Mouse (Mus musculus) forebrain, embryonic 10.5 days (tissue): ENCODE data around the gene Mdp1. TPM values are rescaled to one million over a fixed set of nuclear protein-coding genes. Genes with fewer than 3 reads are reported as not detected.

Experiments used
- DNase-seq: peaks from one replicate; pipeline ENCODE4 v3.0.0-alpha.2; 2017; ENCODE audit warnings: low spot score; ENCODE audit errors: extremely low spot score
- H3K27ac ChIP-seq: fragments of 300-500 bp; sonication (generic); 2 replicates; pipeline ENCODE4 v1.5.1; 2016; ENCODE audit warnings: mild to moderate bottlenecking
- H3K27me3 ChIP-seq: fragments of 300-500 bp; sonication (generic); 2 replicates; pipeline ENCODE4 v1.6.1; 2016; ENCODE audit warnings: mild to moderate bottlenecking; ENCODE audit not compliant: poor library complexity, severe bottlenecking
- H3K36me3 ChIP-seq: fragments of 300-500 bp; sonication (generic); replicated peaks from 2 replicates; pipeline ENCODE4 v1.6.1; 2016; ENCODE audit warnings: mild to moderate bottlenecking, moderate library complexity
- H3K4me1 ChIP-seq: fragments of 300-500 bp; sonication (generic); 2 replicates; pipeline ENCODE4 v1.6.1; 2016
- H3K4me3 ChIP-seq: fragments of 300-500 bp; sonication (generic); 2 replicates; pipeline ENCODE4 v1.5.1; 2016; ENCODE audit warnings: mild to moderate bottlenecking, moderate library complexity
- H3K9me3 ChIP-seq: fragments of 300-500 bp; sonication (generic); 2 replicates; pipeline ENCODE4 v1.6.1; 2016; ENCODE audit warnings: mild to moderate bottlenecking, moderate library complexity
- WGBS: fragments of 180-500 bp; shearing (Covaris S2); methylation state at CpG from one replicate; pipeline ENCODE4 v1.1.7; 2016; 5-methylcytosine and 5-hydroxymethylcytosine counted together
- polyA plus RNA-seq: library from polyadenylated mRNA; unstranded; fragments of >200 nt; fragmentation: Nextera tagmentation; extraction: Ambion mirVana; gene quantifications from 2 replicates; pipeline ENCODE4 v1.2.1, GENCODE M21; 2016

Gene Mdp1
- polyA plus RNA-seq, 1 experiment from 2014 or later = 63.7 TPM

DNA sequence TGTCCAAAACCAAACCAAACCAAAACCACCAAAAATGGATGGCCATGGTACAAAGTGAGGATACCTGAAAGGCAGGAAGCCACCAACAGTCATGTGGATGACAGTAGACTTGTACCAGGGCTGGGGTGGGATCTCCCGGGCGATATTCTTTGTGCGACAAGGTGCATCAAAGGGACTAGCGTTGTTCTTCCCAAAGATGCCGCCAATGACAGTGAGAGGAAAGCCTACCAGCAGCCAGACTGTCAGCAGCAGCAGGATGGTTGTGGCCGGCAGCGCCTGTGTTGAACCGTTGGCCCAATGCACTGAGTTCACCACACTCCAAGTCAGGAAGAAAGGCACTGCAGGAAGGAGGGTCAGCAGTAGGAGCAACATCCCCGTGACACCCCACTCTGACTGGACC is 22.5 kb downstream of the Mdp1 start, which contains the start of gene Gm49378:
Gene Gm49378 (minus strand): TSS at position 101 of the 400 bp plus-strand sequence.
- peaks cover 76% of the 10 kb centered on the region for H3K36me3 ChIP-seq
- WGBS = 95% methylated on average over 9 of the region's 9 CpGs

GRCm38 (mm10) chr14:55635523-55636007 is 24.7 kb downstream of the Mdp1 start, which contains the start of gene Ipo4:
TSS of gene Ipo4 (minus strand) at chr14:55635957.
- no peaks in the 10 kb centered on the region for H3K27me3 ChIP-seq
- H3K4me3 ChIP-seq = peak within 1 kb of the TSS; percentile 79
- H3K36me3 ChIP-seq = peaks cover 85% of the 10 kb centered on the region
- no peaks in the 10 kb centered on the region for H3K9me3 ChIP-seq
- H3K4me1 ChIP-seq = peaks cover 25% of the 10 kb centered on the region
- peak; percentile 91 for DNase-seq
- WGBS = 3% methylated on average over 33 of the region's 33 CpGs
- H3K27ac ChIP-seq = peak within 1 kb of the TSS; percentile 88

More for the DNA sequence above, 22.5 kb downstream of the Mdp1 start, which contains the start of gene Gm49378:
- H3K4me1 ChIP-seq = peaks cover 40% of the 10 kb centered on the region
- H3K9me3 ChIP-seq = no peaks in the 10 kb centered on the region
- no peak for DNase-seq
- no peak within 1 kb of the TSS for H3K27ac ChIP-seq
- no peak within 1 kb of the TSS for H3K4me3 ChIP-seq
- no peaks in the 10 kb centered on the region for H3K27me3 ChIP-seq

- Histone ChIP-seq H3K9me3 (no peaks in the 10 kb centered on the region), H3K4me3 (peak overlapping the region; percentile 79), H3K27me3 (no peaks in the 10 kb centered on the region), H3K4me1 (peaks cover 25% of the 10 kb centered on the region), H3K36me3 (peaks cover 85% of the 10 kb centered on the region), H3K27ac (peak overlapping the region; percentile 88)
- peak; percentile 36 for DNase-seq
- 3% methylated on average over 23 of the region's 23 CpGs for WGBS
These were observed 25.3 kb downstream of the Mdp1 start for GRCm38 (mm10) chr14:55634874-55635522.

- no peak overlapping the region for H3K27ac ChIP-seq
- peaks cover 5% of the 10 kb centered on the region for H3K4me1 ChIP-seq
- WGBS = 59% methylated on average over 5 of the region's 5 CpGs
- no peaks in the 10 kb centered on the region for H3K9me3 ChIP-seq
- no peak for DNase-seq
- H3K4me3 ChIP-seq = no peak overlapping the region
- no peaks in the 10 kb centered on the region for H3K27me3 ChIP-seq
- H3K36me3 ChIP-seq = peaks cover 100% of the 10 kb centered on the region
These were observed 31.0 kb downstream of the Mdp1 start for GRCm38 (mm10) chr14:55629312-55629711.

GRCm38 (mm10) chr14:55628077-55628827 is 32.1 kb downstream of the Mdp1 start:
- Histone ChIP-seq H3K4me1 (no peaks in the 10 kb centered on the region), H3K27me3 (no peaks in the 10 kb centered on the region), H3K4me3 (no peak overlapping the region), H3K36me3 (peaks cover 100% of the 10 kb centered on the region), H3K9me3 (no peaks in the 10 kb centered on the region), H3K27ac (no peak overlapping the region)
- no peak for DNase-seq
- 93% methylated on average over 27 of the region's 27 CpGs for WGBS

- peaks cover 6% of the 10 kb centered on the region for H3K36me3 ChIP-seq
- 0 out of 2 replicates have a peak overlapping the region, but pooled peaks have one; percentile 42 for H3K27ac ChIP-seq
- no peak for DNase-seq
- WGBS = 59% methylated on average over 22 of the region's 22 CpGs
- H3K9me3 ChIP-seq = no peaks in the 10 kb centered on the region
- H3K4me3 ChIP-seq = peak overlapping the region; percentile 36
- H3K27me3 ChIP-seq = peaks cover 13% of the 10 kb centered on the region
- H3K4me1 ChIP-seq = peaks cover 20% of the 10 kb centered on the region
These were observed 41.7 kb downstream of the Mdp1 start for GRCm38 (mm10) chr14:55618486-55619195.

DNA sequence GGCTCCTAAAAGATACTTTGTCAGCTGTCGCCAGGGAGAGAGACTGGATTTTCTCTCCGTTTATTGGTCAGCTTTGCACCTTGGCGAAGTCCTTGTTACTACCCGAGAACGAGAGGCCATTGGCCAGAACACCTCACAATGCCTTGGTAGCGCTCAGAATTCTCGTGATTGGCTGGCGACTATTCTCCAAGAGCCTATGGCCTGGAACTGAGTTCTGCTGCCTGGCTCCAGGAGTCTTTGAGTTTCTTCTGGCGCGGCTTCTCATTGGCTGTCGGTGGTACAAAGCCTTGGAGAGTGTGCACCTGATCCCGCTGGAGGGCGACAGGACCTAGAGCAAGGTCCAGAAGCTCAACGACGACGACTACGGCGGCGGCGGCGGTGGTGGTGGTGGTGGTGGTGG is 42.5 kb downstream of the Mdp1 start, which contains the start of gene Rec8:
Gene Rec8 (plus strand): TSS at position 216 of the 400 bp plus-strand sequence.
- Histone ChIP-seq H3K4me1 (peaks cover 20% of the 10 kb centered on the region), H3K9me3 (no peaks in the 10 kb centered on the region), H3K27ac (peak within 1 kb of the TSS; percentile 42; the same call in 1 of the 2 replicates), H3K27me3 (peaks cover 13% of the 10 kb centered on the region), H3K4me3 (peak within 1 kb of the TSS; percentile 36), H3K36me3 (no peaks in the 10 kb centered on the region; the same call in 1 of the 2 replicates)
- peak; percentile 63 for DNase-seq
- 28% methylated on average over 21 of the region's 21 CpGs for WGBS

- WGBS = 89% methylated on average over 2 of the region's 2 CpGs
- Histone ChIP-seq H3K27ac (no peak overlapping the region), H3K4me1 (peaks cover 20% of the 10 kb centered on the region), H3K27me3 (peaks cover 13% of the 10 kb centered on the region), H3K4me3 (no peak overlapping the region), H3K9me3 (no peaks in the 10 kb centered on the region), H3K36me3 (no peaks in the 10 kb centered on the region)
- no peak for DNase-seq
These were observed 43.5 kb downstream of the Mdp1 start for GRCm38 (mm10) chr14:55616844-55617243.

- H3K4me3 ChIP-seq = no peak overlapping the region
- 50% methylated on average over 2 of the region's 2 CpGs for WGBS
- H3K4me1 ChIP-seq = peaks cover 20% of the 10 kb centered on the region
- no peaks in the 10 kb centered on the region for H3K36me3 ChIP-seq
- H3K9me3 ChIP-seq = no peaks in the 10 kb centered on the region
- no peak overlapping the region for H3K27ac ChIP-seq
- no peak for DNase-seq
- peaks cover 13% of the 10 kb centered on the region for H3K27me3 ChIP-seq
These were observed 44.4 kb downstream of the Mdp1 start for GRCm38 (mm10) chr14:55615876-55616275.

DNA sequence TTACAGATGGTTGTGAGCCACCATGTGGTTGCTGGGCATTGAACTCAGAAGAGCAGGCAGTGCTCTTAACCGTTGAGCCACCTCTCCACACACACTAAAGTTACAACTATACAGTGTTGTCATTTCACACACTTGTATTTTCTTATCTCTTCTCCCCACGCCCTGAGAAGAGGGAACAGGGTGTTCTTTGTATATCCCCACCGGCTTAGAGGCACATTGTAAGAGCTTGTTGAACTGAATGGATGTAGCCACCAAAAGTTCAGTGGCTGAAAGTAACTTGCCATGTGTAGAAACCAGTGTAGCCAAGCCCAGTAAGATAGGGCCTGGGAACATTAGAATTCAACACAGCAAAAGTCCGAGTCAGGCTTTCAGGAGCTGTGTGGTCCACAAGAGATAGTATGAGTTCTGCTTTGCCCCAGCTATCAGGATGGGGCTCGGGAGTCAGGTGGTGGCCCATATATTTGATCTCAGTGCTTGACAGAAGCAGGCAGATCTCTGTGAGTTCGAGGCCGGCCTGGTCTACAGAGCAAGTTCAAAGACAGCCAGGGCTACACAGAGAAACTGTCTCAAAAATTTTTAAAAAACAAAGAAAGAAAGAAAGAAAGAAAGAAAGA is 45.6 kb downstream of the Mdp1 start:
- no peaks in the 10 kb centered on the region for H3K9me3 ChIP-seq
- no peak for DNase-seq
- H3K4me1 ChIP-seq = peaks cover 20% of the 10 kb centered on the region
- H3K36me3 ChIP-seq = peaks cover 9% of the 10 kb centered on the region
- H3K4me3 ChIP-seq = no peak overlapping the region
- H3K27me3 ChIP-seq = peaks cover 13% of the 10 kb centered on the region
- 82% methylated on average over 7 of the region's 7 CpGs for WGBS
- no peak overlapping the region for H3K27ac ChIP-seq

DNA sequence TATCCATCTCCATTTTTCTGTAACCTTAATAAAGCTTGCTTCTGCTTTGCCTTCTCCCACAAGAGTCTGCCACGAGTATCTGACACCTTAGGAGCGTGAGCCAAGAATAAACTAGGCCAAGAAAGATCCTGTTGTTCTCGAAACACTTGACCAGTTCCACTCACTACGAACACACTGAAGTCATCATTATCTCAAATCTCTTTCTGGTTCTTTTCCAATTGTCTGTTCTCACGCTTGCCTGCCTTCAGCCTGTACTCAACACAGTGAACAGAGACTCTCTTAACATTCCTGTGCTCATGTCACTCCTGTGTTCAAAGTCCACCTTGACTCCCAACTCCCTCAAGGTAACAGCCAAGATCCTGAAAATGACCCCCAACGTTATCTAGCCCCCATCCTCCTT is 47.0 kb downstream of the Mdp1 start:
- H3K9me3 ChIP-seq = no peaks in the 10 kb centered on the region
- H3K4me1 ChIP-seq = peaks cover 12% of the 10 kb centered on the region
- WGBS = 84% methylated on average over 6 of the region's 6 CpGs
- peaks cover 22% of the 10 kb centered on the region for H3K36me3 ChIP-seq
- H3K27ac ChIP-seq = no peak overlapping the region
- DNase-seq = no peak
- no peak overlapping the region for H3K4me3 ChIP-seq
- peaks cover 4% of the 10 kb centered on the region; the same call in 1 of the 2 replicates for H3K27me3 ChIP-seq

- 91% methylated on average over 6 of the region's 6 CpGs for WGBS
- H3K4me3 ChIP-seq = no peak overlapping the region
- H3K9me3 ChIP-seq = no peaks in the 10 kb centered on the region
- no peak overlapping the region for H3K27ac ChIP-seq
- DNase-seq = no peak
- H3K27me3 ChIP-seq = no peaks in the 10 kb centered on the region
- peaks cover 65% of the 10 kb centered on the region for H3K36me3 ChIP-seq
- H3K4me1 ChIP-seq = peaks cover 14% of the 10 kb centered on the region
These were observed 52.0 kb downstream of the Mdp1 start for GRCm38 (mm10) chr14:55608339-55608738.
